Mouse (Mus musculus) MEL (cell line): Measurements from ENCODE around the gene Slc9a2. TPM values are rescaled to one million over a fixed set of nuclear protein-coding genes. Genes with fewer than 3 reads are reported as not detected.
"Not testable (repeated sequence)": the region's sequence is repeated elsewhere in the genome, so short reads cannot be mapped to it uniquely, and the experiment has no call there.

Experiments used
- DNase-seq: peaks from one replicate; pipeline ENCODE4 v3.0.0; 2011; ENCODE audit warnings: low read depth, low spot score
- H3K27ac ChIP-seq: 2 replicates; pipeline ENCODE4 v1.5.1; 2012; ENCODE audit warnings: low read depth, mild to moderate bottlenecking, control low read depth, low read length, moderate library complexity; ENCODE audit not compliant: control insufficient read depth
- H3K27me3 ChIP-seq, 2 experiments: fragments of 150-350 bp in 1 of 2; sonication (generic) in 1 of 2; 2 replicates each; pipeline ENCODE4 v1.6.1; 2012; ENCODE audit warnings: low read length in 2 of 2, mild to moderate bottlenecking in 2 of 2, improper control_type of control experiment in 1 of 2, moderate library complexity in 1 of 2; ENCODE audit not compliant: insufficient read depth in 2 of 2, control insufficient read depth in 1 of 2
- H3K36me3 ChIP-seq, 2 experiments: 2 replicates each; pipeline ENCODE4 v1.6.1; 2012 to 2014; ENCODE audit warnings: low read length in 2 of 2, improper control_type of control experiment in 1 of 2, inconsistent platforms in 1 of 2, mild to moderate bottlenecking in 1 of 2; ENCODE audit not compliant: insufficient read depth in 2 of 2, control insufficient read depth in 1 of 2
- H3K4me1 ChIP-seq, 2 experiments: fragments of 150-350 bp in 1 of 2; sonication (generic) in 1 of 2; 2 replicates each; pipeline ENCODE4 v1.6.1; 2012; ENCODE audit warnings: low read length in 2 of 2, improper control_type of control experiment in 1 of 2, mild to moderate bottlenecking in 1 of 2; ENCODE audit not compliant: insufficient read depth in 2 of 2, control insufficient read depth in 1 of 2
- H3K4me3 ChIP-seq, 2 experiments: fragments of 150-350 bp in 1 of 2; sonication (generic) in 1 of 2; 2 replicates each; pipeline ENCODE4 v1.5.1; 2012; ENCODE audit warnings: low read depth in 2 of 2, low read length in 2 of 2, mild to moderate bottlenecking in 2 of 2, moderate library complexity in 2 of 2, control low read depth in 1 of 2, improper control_type of control experiment in 1 of 2; ENCODE audit not compliant: control insufficient read depth in 1 of 2, insufficient read depth in 1 of 2
- H3K79me2 ChIP-seq: 2 replicates; pipeline ENCODE4 v1.6.1; 2012; ENCODE audit warnings: mild to moderate bottlenecking, low read length, moderate library complexity; ENCODE audit not compliant: control insufficient read depth, poor library complexity, insufficient read depth
- H3K9ac ChIP-seq: 2 replicates; pipeline ENCODE4 v1.6.1; 2012; ENCODE audit warnings: low read depth, mild to moderate bottlenecking, control low read depth, low read length, moderate library complexity; ENCODE audit not compliant: control insufficient read depth, poor library complexity, severe bottlenecking
- H3K9me3 ChIP-seq: fragments of 150-350 bp; sonication (generic); replicated peaks from 2 replicates; pipeline ENCODE4 v1.6.1; 2012; ENCODE audit warnings: mild to moderate bottlenecking, low read length, improper control_type of control experiment, moderate library complexity; ENCODE audit not compliant: insufficient read depth
- CHD1 ChIP-seq: IDR thresholded peaks from 2 replicates; pipeline ENCODE4 v1.6.1; 2012; ENCODE audit warnings: low read depth, mild to moderate bottlenecking, inconsistent platforms, low read length, improper control_type of control experiment
- CTCF ChIP-seq, 3 experiments: IDR thresholded peaks in 2 of 3; conservative IDR thresholded peaks in 1 of 3; 2 replicates each; pipeline ENCODE4 v1.5.1; 2011 to 2012; ENCODE audit warnings: low read length in 3 of 3, low read depth in 2 of 3, mild to moderate bottlenecking in 2 of 3, improper control_type of control experiment in 1 of 3, inconsistent platforms in 1 of 3, mixed read lengths in 1 of 3, moderate library complexity in 1 of 3; ENCODE audit not compliant: control insufficient read depth in 1 of 3, insufficient read depth in 1 of 3, poor library complexity in 1 of 3, severe bottlenecking in 1 of 3
- E2F4 ChIP-seq: IDR thresholded peaks from 2 replicates; pipeline ENCODE4 v1.6.1; 2011; ENCODE audit warnings: low read depth, low read length, improper control_type of control experiment, borderline replicate concordance
- EP300 ChIP-seq, 2 experiments: IDR thresholded peaks; 2 replicates each; pipeline ENCODE4 v1.6.1; 2011; ENCODE audit warnings: improper control_type of control experiment in 2 of 2, low read length in 2 of 2, low read depth in 1 of 2, mild to moderate bottlenecking in 1 of 2
- GABPA ChIP-seq: IDR thresholded peaks from 2 replicates; pipeline ENCODE4 v1.6.1; 2012; ENCODE audit warnings: low read depth, mild to moderate bottlenecking, inconsistent platforms, low read length, improper control_type of control experiment, moderate library complexity
- HCFC1 ChIP-seq: IDR thresholded peaks from 2 replicates; pipeline ENCODE4 v1.6.1; 2012; ENCODE audit warnings: low read depth, mild to moderate bottlenecking, inconsistent platforms, low read length, improper control_type of control experiment, moderate library complexity
- JUND ChIP-seq: IDR thresholded peaks from 2 replicates; pipeline ENCODE4 v1.6.1; 2011; ENCODE audit warnings: low read depth, mild to moderate bottlenecking, improper control_type of control experiment, low read length
- MAX ChIP-seq: IDR thresholded peaks from 2 replicates; pipeline ENCODE4 v1.6.1; 2011; ENCODE audit warnings: low read length, improper control_type of control experiment
- MEF2A ChIP-seq: IDR thresholded peaks from 2 replicates; pipeline ENCODE4 v1.6.1; 2014; ENCODE audit warnings: low read depth, mild to moderate bottlenecking, inconsistent platforms, low read length, improper control_type of control experiment; ENCODE audit not compliant: poor library complexity, insufficient replicate concordance, severe bottlenecking; ENCODE audit errors: extremely low read depth
- MXI1 ChIP-seq: IDR thresholded peaks from 2 replicates; pipeline ENCODE4 v1.6.1; 2011; ENCODE audit warnings: mild to moderate bottlenecking, low read depth, low read length, improper control_type of control experiment
- MYC ChIP-seq: IDR thresholded peaks from 2 replicates; pipeline ENCODE4 v1.6.1; 2011; ENCODE audit warnings: low read depth, mild to moderate bottlenecking, low read length, improper control_type of control experiment, moderate library complexity
- NELFE ChIP-seq: IDR thresholded peaks from 2 replicates; pipeline ENCODE4 v1.6.1; 2011; ENCODE audit warnings: low read depth, low read length, improper control_type of control experiment
- POLR2A ChIP-seq, 2 experiments: IDR thresholded peaks; 2 replicates each; pipeline ENCODE4 v1.6.1; 2011 to 2012; ENCODE audit warnings: low read length in 2 of 2, mild to moderate bottlenecking in 2 of 2, control low read depth in 1 of 2, improper control_type of control experiment in 1 of 2, low read depth in 1 of 2, moderate library complexity in 1 of 2; ENCODE audit not compliant: control insufficient read depth in 1 of 2, insufficient read depth in 1 of 2, poor library complexity in 1 of 2
- POLR2AphosphoS2 ChIP-seq: IDR thresholded peaks from 2 replicates; pipeline ENCODE4 v1.6.1; 2011; ENCODE audit warnings: low read length, improper control_type of control experiment
- POLR2AphosphoS5 ChIP-seq: IDR thresholded peaks from 2 replicates; pipeline ENCODE4 v1.6.1; 2012; ENCODE audit warnings: low read depth, borderline replicate concordance, mild to moderate bottlenecking, inconsistent platforms, low read length, moderate library complexity, mixed read lengths
- RAD21 ChIP-seq: IDR thresholded peaks from 2 replicates; pipeline ENCODE4 v1.6.1; 2011; ENCODE audit warnings: mild to moderate bottlenecking, low read depth, low read length, improper control_type of control experiment
- RCOR1 ChIP-seq: IDR thresholded peaks from 2 replicates; pipeline ENCODE4 v1.6.1; 2012; ENCODE audit warnings: low read depth, mild to moderate bottlenecking, inconsistent platforms, low read length, improper control_type of control experiment
- SMC3 ChIP-seq: IDR thresholded peaks from 2 replicates; pipeline ENCODE4 v1.6.1; 2011; ENCODE audit warnings: low read depth, low read length, improper control_type of control experiment
- USF1 ChIP-seq: IDR thresholded peaks from 2 replicates; pipeline ENCODE4 v1.6.1; 2014; ENCODE audit warnings: low read depth, mild to moderate bottlenecking, inconsistent platforms, low read length, improper control_type of control experiment, moderate library complexity
- USF2 ChIP-seq, 2 experiments: IDR thresholded peaks; 2 replicates each; pipeline ENCODE4 v1.6.1; 2011 to 2012; ENCODE audit warnings: improper control_type of control experiment in 2 of 2, low read length in 2 of 2, borderline replicate concordance in 1 of 2, inconsistent platforms in 1 of 2, low read depth in 1 of 2, mild to moderate bottlenecking in 1 of 2; ENCODE audit not compliant: insufficient read depth in 1 of 2
- ZKSCAN1 ChIP-seq: IDR thresholded peaks from 2 replicates; pipeline ENCODE4 v1.6.1; 2012; ENCODE audit warnings: low read depth, mild to moderate bottlenecking, inconsistent platforms, low read length, improper control_type of control experiment, moderate library complexity
- ZMIZ1 ChIP-seq: IDR thresholded peaks from 2 replicates; pipeline ENCODE4 v1.6.1; 2012; ENCODE audit warnings: low read depth, mild to moderate bottlenecking, inconsistent platforms, low read length, improper control_type of control experiment, moderate library complexity
- ZNF384 ChIP-seq: IDR thresholded peaks from 2 replicates; pipeline ENCODE4 v1.6.1; 2012; ENCODE audit warnings: low read depth, mild to moderate bottlenecking, inconsistent platforms, low read length, improper control_type of control experiment
- polyA plus RNA-seq, 2 experiments: library from polyadenylated mRNA; stranded (reverse) in 1 of 2; unstranded in 1 of 2; fragments of >175 nt in 1 of 2; fragments of >200 nt in 1 of 2; gene quantifications; 2 replicates each; pipeline versions ENCODE4 v1.2.1 to v1.2.4; 2012; ENCODE audit warnings: low replicate concordance in 2 of 2, low read depth in 1 of 2; ENCODE audit not compliant: insufficient read length in 2 of 2, insufficient read depth in 1 of 2, missing spikeins in 1 of 2
- total RNA-seq: library from RNA; depleted of rRNA; stranded (reverse); fragments of 300-350 nt; gene quantifications from 2 replicates; pipeline ENCODE4 v1.2.3, GENCODE M21; 2012

Gene Slc9a2
- total and polyA plus RNA-seq, 3 experiments, result not detected

DNA sequence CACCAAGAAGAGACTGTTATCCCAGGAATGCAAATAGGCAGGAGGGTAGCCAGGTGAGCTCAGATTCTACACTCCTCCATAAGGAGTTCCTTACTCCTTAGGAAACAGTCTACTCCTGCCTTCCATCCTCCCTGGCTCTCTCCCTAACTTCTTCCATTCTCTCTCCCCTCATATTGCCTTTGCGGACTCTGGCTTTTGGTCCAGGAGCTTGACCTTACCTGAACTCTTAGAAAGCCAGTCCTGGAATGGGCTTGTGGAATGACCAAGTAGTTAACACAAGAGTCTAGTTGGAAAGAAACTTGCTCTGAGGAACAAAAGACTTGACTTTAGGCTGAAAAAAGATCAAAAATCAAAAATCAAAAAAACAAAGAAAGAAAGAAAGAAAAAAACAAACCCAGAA lies 48.3 kb downstream of the Slc9a2 start:
- no peaks in the 10 kb centered on the region for H3K36me3 ChIP-seq
- H3K79me2 ChIP-seq, result no peaks in the 10 kb centered on the region
- no peaks in the 10 kb centered on the region for H3K9me3 ChIP-seq
- H3K27me3 ChIP-seq, result no peaks in the 10 kb centered on the region; a peak in 1 of 4 replicates
- H3K27ac ChIP-seq, result no peak overlapping the region
- no peaks in the 10 kb centered on the region for H3K4me1 ChIP-seq
- TF ChIP-seq MXI1, result no peak
- no peak for TF ChIP-seq POLR2AphosphoS2
- no peak for TF ChIP-seq ZKSCAN1
- no peak for TF ChIP-seq NELFE
- TF ChIP-seq E2F4, result no peak
- TF ChIP-seq USF2 (IDR thresholded peaks at IDR 0.05; ENCODE audit: borderline replicate concordance in 1 of 2, insufficient read depth in 1 of 2, low read depth in 1 of 2, low read length in 2 of 2), result no peak
- TF ChIP-seq EP300 (IDR thresholded peaks at IDR 0.05; ENCODE audit: low read depth in 1 of 2, low read length in 2 of 2), result no peak
- no peak for TF ChIP-seq POLR2A (IDR thresholded peaks at IDR 0.05; ENCODE audit: control insufficient read depth in 1 of 2, insufficient read depth in 1 of 2, low read depth in 1 of 2, low read length in 2 of 2, poor library complexity in 1 of 2)
- TF ChIP-seq CTCF (IDR thresholded peaks at IDR 0.05 in 2 of 3, conservative IDR thresholded peaks at IDR 0.05 in 1 of 3; ENCODE audit: control insufficient read depth in 1 of 3, insufficient read depth in 1 of 3, low read depth in 2 of 3, low read length in 3 of 3, poor library complexity in 1 of 3, severe bottlenecking in 1 of 3), result no peak
- TF ChIP-seq POLR2AphosphoS5, result no peak
- TF ChIP-seq SMC3, result no peak
- TF ChIP-seq MYC, result no peak
- no peak for TF ChIP-seq RAD21
- TF ChIP-seq MAX, result no peak
- no peak for TF ChIP-seq MEF2A
- TF ChIP-seq ZNF384, result no peak
- TF ChIP-seq ZMIZ1, result no peak
- TF ChIP-seq RCOR1, result no peak
- no peak for DNase-seq
- no peak overlapping the region for H3K4me3 ChIP-seq
- no peak overlapping the region for H3K9ac ChIP-seq

DNA sequence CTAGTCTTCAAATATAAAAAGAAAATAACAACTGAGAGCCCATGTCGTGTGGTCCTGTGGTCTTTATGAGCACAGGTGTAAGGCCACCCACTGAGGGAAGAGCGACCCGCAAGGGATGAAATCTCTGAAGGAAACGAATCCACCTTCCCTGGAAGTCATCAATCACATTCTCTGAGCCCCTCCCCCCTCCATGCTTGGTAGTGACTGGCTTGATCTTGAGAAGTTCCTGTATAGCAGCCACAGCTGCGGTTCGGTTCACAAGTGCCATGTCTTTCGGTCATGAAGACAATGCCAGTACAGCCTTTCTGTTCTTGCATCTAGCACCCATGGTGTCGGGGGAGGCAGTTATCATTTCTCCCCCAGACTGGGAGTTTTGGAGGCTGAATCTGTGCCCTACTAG lies 57.3 kb downstream of the Slc9a2 start:
- no peaks in the 10 kb centered on the region for H3K27me3 ChIP-seq
- no peak overlapping the region for H3K9ac ChIP-seq
- TF ChIP-seq RCOR1, result no peak
- no peak for TF ChIP-seq USF2 (IDR thresholded peaks at IDR 0.05; ENCODE audit: borderline replicate concordance in 1 of 2, insufficient read depth in 1 of 2, low read depth in 1 of 2, low read length in 2 of 2)
- TF ChIP-seq HCFC1, result no peak
- no peak for TF ChIP-seq JUND
- no peak for TF ChIP-seq USF1
- TF ChIP-seq GABPA, result no peak
- TF ChIP-seq CHD1, result no peak
- no peaks in the 10 kb centered on the region for H3K79me2 ChIP-seq
- no peak for DNase-seq
- no peaks in the 10 kb centered on the region for H3K9me3 ChIP-seq
- no peaks in the 10 kb centered on the region for H3K36me3 ChIP-seq
- H3K4me3 ChIP-seq, result no peak overlapping the region
- H3K4me1 ChIP-seq, result no peaks in the 10 kb centered on the region
- no peak overlapping the region for H3K27ac ChIP-seq

- H3K27ac ChIP-seq, H3K27me3 ChIP-seq, H3K9ac ChIP-seq, H3K36me3 ChIP-seq, H3K4me3 ChIP-seq, H3K4me1 ChIP-seq, H3K79me2 ChIP-seq, H3K9me3 ChIP-seq: not testable (repeated sequence)
- DNase-seq, result peak; percentile 61
Observed at GRCm38 (mm10) chr1:40738246-40738645, 57.9 kb downstream of the Slc9a2 start.
